Mouse (Mus musculus) gastrocnemius, postnatal 25 days (tissue): ENCODE measurements at regions not wholly inside any gene's neighbourhood (a gene's known extent, or its start where the extent isn't known, plus 50 kb on each side); places are given as distances from the start of the nearest gene placed in this dataset.

Experiments
- DNase-seq: peaks from one replicate; pipeline ENCODE4 v3.0.0; 2022

- DNase-seq = no peak
Measured at GRCm38 (mm10) chr1:190067181-190067580, 103.3 kb downstream of the Prox1 start.

- no peak for DNase-seq
Measured at GRCm38 (mm10) chr1:190066426-190066825, 104.1 kb downstream of the Prox1 start.

- no peak for DNase-seq
Measured at GRCm38 (mm10) chr1:190061560-190062295, 108.8 kb downstream of the Prox1 start.

- DNase-seq = no peak
Measured at GRCm38 (mm10) chr1:190059025-190059424, 111.5 kb downstream of the Prox1 start.

- DNase-seq = no peak
Measured at GRCm38 (mm10) chr1:190056931-190057330, 113.6 kb downstream of the Prox1 start.

GRCm38 (mm10) chr1:190051903-190052302, 118.6 kb downstream of the Prox1 start:
- DNase-seq = no peak

GRCm38 (mm10) chr1:190048521-190049170, 121.9 kb downstream of the Prox1 start:
- DNase-seq = no peak

- no peak for DNase-seq
Measured at GRCm38 (mm10) chr1:190047201-190047600, 123.3 kb downstream of the Prox1 start.

GRCm38 (mm10) chr1:190045797-190046196, 123.6 kb upstream of the Smyd2 start:
- no peak for DNase-seq

GRCm38 (mm10) chr1:190044036-190044435, 121.9 kb upstream of the Smyd2 start:
- DNase-seq = no peak

GRCm38 (mm10) chr1:190043156-190043555, 121.0 kb upstream of the Smyd2 start:
- DNase-seq = no peak

GRCm38 (mm10) chr1:190042197-190042596, 120.0 kb upstream of the Smyd2 start:
- DNase-seq = no peak

- DNase-seq = no peak
Measured at GRCm38 (mm10) chr1:190041096-190041706, 119.0 kb upstream of the Smyd2 start.

- DNase-seq = no peak
Measured at GRCm38 (mm10) chr1:190038046-190038445, 115.9 kb upstream of the Smyd2 start.

GRCm38 (mm10) chr1:190036726-190037125, 114.6 kb upstream of the Smyd2 start:
- DNase-seq = no peak

GRCm38 (mm10) chr1:190035935-190036334, 113.8 kb upstream of the Smyd2 start:
- DNase-seq = no peak

GRCm38 (mm10) chr1:190034091-190034490, 111.9 kb upstream of the Smyd2 start:
- DNase-seq = no peak

- DNase-seq = no peak
Measured at GRCm38 (mm10) chr1:190027536-190027935, 105.4 kb upstream of the Smyd2 start.

GRCm38 (mm10) chr1:190009466-190009865, 87.3 kb upstream of the Smyd2 start:
- no peak for DNase-seq

- DNase-seq = no peak
Measured at GRCm38 (mm10) chr1:190007271-190007670, 85.1 kb upstream of the Smyd2 start.

GRCm38 (mm10) chr1:190001084-190001483, 78.9 kb upstream of the Smyd2 start:
- DNase-seq = no peak

- DNase-seq = no peak
Measured at GRCm38 (mm10) chr1:189993706-189994105, 71.5 kb upstream of the Smyd2 start.

GRCm38 (mm10) chr1:189993221-189993620, 71.1 kb upstream of the Smyd2 start:
- no peak for DNase-seq
